26 mouse cellular contexts compared by ENCODE assay signal in genomic region chr10:100460515-100460914, GRCm38 (mm10). TPM values are rescaled to one million over a fixed set of nuclear protein-coding genes. Genes with fewer than 3 reads are reported as not detected.
A peak's percentile ranks its signal among the peaks of the same experiment; 100 is the strongest.
DNase-seq lines count a peak whose midpoint lies in the region; ATAC-seq and TF ChIP-seq lines count a peak whose summit lies in the region.
"Had no signal": no experiment of that assay in that cellular context is flagged by ENCODE, and none has a peak within 500 bp of the region (broad histone marks: within the 10 kb centered on the region; RNA-seq: fewer than 3 reads in every experiment).

No protein-coding gene starts in this region.

- TF ChIP-seq CTCF in Patski (IDR thresholded peaks at IDR 0.05), result no peak

- H3K4me1 ChIP-seq in liver, embryonic 12.5 days, result no peaks in the 10 kb centered on the region
- H3K4me1 ChIP-seq: embryonic facial prominence, embryonic 13.5 days; embryonic facial prominence, embryonic 15.5 days; forebrain, embryonic 10.5 days; forebrain, embryonic 12.5 days had no signal

- H3K9ac ChIP-seq in liver, embryonic 12.5 days, result no peak overlapping the region
- H3K9ac ChIP-seq: embryonic facial prominence, embryonic 13.5 days; embryonic facial prominence, embryonic 15.5 days; forebrain, embryonic 12.5 days; forebrain, postnatal 0 days had no signal

- no peak overlapping the region for H3K4me3 ChIP-seq in liver, embryonic 12.5 days
- H3K4me3 ChIP-seq: embryonic facial prominence, embryonic 13.5 days; embryonic facial prominence, embryonic 15.5 days; erythroblast, embryonic 14.5 days; forebrain, embryonic 10.5 days; forebrain, embryonic 12.5 days had no signal

- H3K4me2 ChIP-seq in liver, embryonic 12.5 days, result no peak overlapping the region
- H3K4me2 ChIP-seq: embryonic facial prominence, embryonic 13.5 days; embryonic facial prominence, embryonic 15.5 days; forebrain, embryonic 12.5 days had no signal

- in situ Hi-C loops in Patski (cut with MboI; ENCODE audit: low pct_unique_long_range_greater_than_20kb), result no loop called here

- CTCF ChIA-PET in Patski (lab: Charles Lee), result no interaction called here

- no peaks in the 10 kb centered on the region for H3K9me3 ChIP-seq in liver, embryonic 12.5 days (replicated peaks)
- H3K9me3 ChIP-seq: embryonic facial prominence, embryonic 13.5 days; embryonic facial prominence, embryonic 15.5 days; forebrain, embryonic 10.5 days; forebrain, embryonic 12.5 days; G1E had no signal

- POLR2A ChIA-PET in Patski (lab: Charles Lee), result no interaction called here

- no peaks in the 10 kb centered on the region for H3K27me3 ChIP-seq in Patski
- no peaks in the 10 kb centered on the region for H3K27me3 ChIP-seq in liver, embryonic 12.5 days (replicated peaks)
- H3K27me3 ChIP-seq: CH12.LX; embryonic facial prominence, embryonic 13.5 days; embryonic facial prominence, embryonic 15.5 days; forebrain, embryonic 12.5 days had no signal

- peaks cover 45% of the 10 kb centered on the region for H3K36me3 ChIP-seq in liver, embryonic 12.5 days

- H3K27ac ChIP-seq in liver, embryonic 12.5 days, result no peak overlapping the region
- H3K27ac ChIP-seq: embryonic facial prominence, embryonic 13.5 days; embryonic facial prominence, embryonic 15.5 days; forebrain, embryonic 10.5 days; forebrain, embryonic 12.5 days had no signal

- peak; percentile 90 for ATAC-seq in Patski
- ATAC-seq in liver, embryonic 12.5 days, result no peak
- ATAC-seq: CD4-positive, CD25-positive, alpha-beta regulatory T cell, adult 4 months; forebrain, embryonic 14.5 days; forebrain, postnatal 0 days had no signal

- DNase-seq in 3T3-L1 (ENCODE audit: low read depth, low spot score) (peak; percentile 89), Patski (ENCODE audit: low read depth, low spot score) (peak; percentile 27)
- peak; percentile 56 for DNase-seq in Muller cell, postnatal 12 days (ENCODE audit: inconsistent ontology term)
- no peak for DNase-seq in gastrocnemius, postnatal 4 days (ENCODE audit: low spot score in 2 of 2)
- DNase-seq in layer of hippocampus, postnatal 14 days (ENCODE audit: low spot score in 2 of 2), result no peak
- DNase-seq: adrenal gland, adult 2 months; adrenal gland, postnatal 10 days; adrenal gland, postnatal 25 days; cerebellum, adult 11 months; cerebellum, adult 18-20 months; cerebellum, adult 8-10 months; cerebellum, adult 9-11 months; cerebellum, postnatal 14 days; cerebellum, postnatal 36 days; embryo, embryonic 11 days; forebrain, postnatal 0 days had no signal

RNA-seq across cellular contexts. Expression of gene Tmtc3, which starts 26.6 kb away (rescaled TPM):
- polyA plus RNA-seq in Patski (2021), result 26.0 TPM
- 10 to 100 TPM; 15.1 to 16.7 TPM for total RNA-seq in gastrocnemius, postnatal 4 days (2021)
- total RNA-seq in layer of hippocampus, postnatal 14 days (2021), result 10 to 100 TPM; 11.3 to 13.3 TPM
- 10.5 and 11.8 TPM in 2 replicates for polyA plus RNA-seq in liver, embryonic 12.5 days (2016; fragmentation: Nextera tagmentation; extraction: Ambion mirVana)
- total RNA-seq: CH12.LX had no signal

RNA-seq across cellular contexts. Expression of gene Cep290, which starts 26.8 kb away (rescaled TPM):
- 12.4 TPM for polyA plus RNA-seq in Patski (2021)
- total RNA-seq in gastrocnemius, postnatal 4 days (2021), result 1 to 10 TPM; 4.6 to 5.3 TPM
- 10 to 100 TPM; 11.0 to 12.4 TPM for total RNA-seq in layer of hippocampus, postnatal 14 days (2021)
- 4.2 and 4.8 TPM in 2 replicates for polyA plus RNA-seq in liver, embryonic 12.5 days (2016; fragmentation: Nextera tagmentation; extraction: Ambion mirVana)

Comparison
In these comparisons a context has a peak if more than half of its experiments do, and no peak if none do; other contexts are left out.
1. DNase-seq: peak in 3T3-L1 (single experiment), Muller cell, postnatal 12 days (single experiment) and Patski (single experiment); none in gastrocnemius, postnatal 4 days (0 of 2) and layer of hippocampus, postnatal 14 days (0 of 2).